Mouse (Mus musculus) embryonic fibroblast, embryonic 13.5 days (primary cell): ENCODE measurements around the gene Hist1h4d.
"Not testable (repeated sequence)": the region's sequence is repeated elsewhere in the genome, so short reads cannot be mapped to it uniquely, and the experiment has no call there.

ENCODE experiments used
- CTCF ChIP-seq: IDR thresholded peaks from 2 replicates; pipeline ENCODE4 v1.5.1; 2011; ENCODE audit warnings: mild to moderate bottlenecking, control low read depth, low read length, moderate library complexity, borderline replicate concordance; ENCODE audit not compliant: insufficient read depth
- POLR2A ChIP-seq: IDR thresholded peaks from 2 replicates; pipeline ENCODE4 v1.6.1; 2011; ENCODE audit warnings: low read depth, mild to moderate bottlenecking, control low read depth, low read length, moderate library complexity

- TF ChIP-seq CTCF, POLR2A: not testable (repeated sequence)
Observed at GRCm38 (mm10) chr13:23539821-23540220, 41.6 kb upstream of the Hist1h4d start.
